Mouse (Mus musculus) Muller cell, postnatal 12 days (primary cell): ENCODE measurements around the gene Etd.
"Not testable (repeated sequence)": the region's sequence is repeated elsewhere in the genome, so short reads cannot be mapped to it uniquely, and the experiment has no call there.

Experiments used
- DNase-seq: peaks from one replicate; pipeline ENCODE4 v3.0.0-alpha.2; 2015; ENCODE audit errors: inconsistent ontology term

Etd gene

DNA sequence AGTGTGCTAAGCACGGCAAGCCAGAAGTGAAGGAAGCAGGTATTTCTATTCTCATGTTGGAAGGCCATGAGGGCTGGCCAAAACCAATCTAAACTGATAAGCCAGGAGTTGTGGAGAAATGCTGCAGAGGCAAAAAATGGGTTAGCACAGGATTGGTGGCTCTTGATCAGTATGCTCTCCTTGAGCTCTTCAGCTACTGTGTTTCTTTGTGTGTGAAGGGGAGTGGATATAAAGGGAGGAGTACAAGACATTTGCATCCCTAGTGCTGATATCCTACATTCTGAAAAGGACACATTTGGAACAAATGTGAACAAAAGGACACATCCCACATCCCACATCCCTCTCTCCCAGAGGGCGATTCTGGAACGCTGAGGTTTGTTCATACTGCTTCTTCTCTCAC is at the start of gene Etd:
Etd (plus strand) TSS at position 301 of the 400 bp plus-strand sequence.
- DNase-seq, result no peak

DNA sequence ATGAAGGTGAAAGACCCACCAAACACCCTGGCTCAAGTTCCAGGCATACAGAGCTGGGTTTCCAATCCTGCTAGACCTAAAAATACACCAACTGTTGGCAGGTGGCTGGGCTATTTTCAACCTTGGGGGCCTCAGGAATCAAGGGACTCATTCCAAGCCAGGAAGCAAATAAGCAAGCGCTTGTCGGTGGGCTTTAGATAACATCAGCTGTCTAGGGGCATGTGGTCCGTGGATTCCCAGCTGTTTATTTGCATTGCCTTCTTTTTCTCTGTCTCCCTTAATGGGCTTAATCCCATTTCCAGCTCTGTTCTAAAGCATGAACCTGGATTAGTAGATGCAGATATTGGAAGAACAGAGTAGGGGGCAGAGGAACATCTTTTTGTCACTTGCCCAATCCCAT is 48.4 kb upstream of the Etd start:
- DNase-seq, result no peak

DNA sequence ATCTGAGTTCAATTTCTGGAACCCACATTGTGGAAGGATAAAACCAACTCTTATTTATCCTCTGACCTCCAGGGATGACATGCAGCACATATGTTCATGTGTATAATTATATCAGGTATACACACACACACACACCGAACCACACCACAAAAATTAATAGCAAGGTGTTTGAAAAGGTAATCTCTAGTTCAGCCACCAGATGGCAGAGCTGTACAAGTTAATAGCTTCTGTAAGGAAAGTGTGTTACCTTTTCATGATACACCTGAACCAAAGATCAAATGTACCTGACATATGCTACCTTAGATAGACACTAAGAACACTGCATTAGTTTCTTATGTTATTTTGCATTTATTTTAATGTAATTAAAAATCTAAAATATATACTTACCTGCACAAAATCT is 1.8 kb upstream of the Etd start:
- DNase-seq, result no peak

DNA sequence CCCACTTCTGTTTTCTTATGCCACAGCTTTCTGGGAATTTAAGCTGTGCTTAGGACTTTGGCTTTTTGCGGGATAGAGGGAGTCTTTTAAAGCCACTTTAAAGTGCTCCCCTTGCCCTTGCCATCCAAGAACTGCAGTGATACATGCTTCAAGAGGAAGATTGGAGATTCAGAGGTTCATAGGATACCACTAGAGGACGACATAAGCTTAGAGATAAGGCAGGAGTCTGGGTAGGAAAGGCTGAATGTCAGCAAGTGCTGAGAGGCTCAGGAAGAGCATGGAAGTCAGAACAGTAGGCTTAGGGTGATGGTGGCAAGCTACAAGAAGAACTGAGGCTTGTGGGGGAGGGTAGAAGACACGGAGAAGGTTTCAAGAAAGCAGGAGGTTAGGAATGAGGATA is 24.9 kb downstream of the Etd start:
- no peak for DNase-seq

DNA sequence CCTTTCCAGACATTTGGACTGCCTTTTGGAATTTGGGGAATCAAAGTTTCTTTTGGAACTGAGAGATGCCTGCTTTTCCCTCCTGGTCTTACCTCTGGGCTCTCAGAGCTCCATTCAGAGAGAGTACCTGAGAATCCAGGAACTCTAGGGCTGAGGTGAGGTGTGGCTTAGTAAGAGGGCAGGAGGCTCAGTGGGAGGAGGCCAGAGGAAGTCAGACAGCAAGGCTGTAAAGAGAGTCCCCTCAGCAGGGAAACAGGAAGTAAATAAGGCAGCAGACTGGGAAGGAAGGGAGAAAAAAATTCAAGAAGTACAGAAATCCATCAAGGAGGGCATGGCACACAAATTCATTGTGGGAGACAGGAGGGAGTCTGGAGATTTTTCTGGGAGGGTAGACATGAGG is 29.5 kb downstream of the Etd start:
- DNase-seq, result not testable (repeated sequence)
